Mouse (Mus musculus) left cerebral cortex, adult 8-10 months (tissue): ENCODE results near the gene Rhebl1. TPM values are rescaled to one million over a fixed set of nuclear protein-coding genes. Genes with fewer than 3 reads are reported as not detected.
"Not testable (repeated sequence)": the region's sequence is repeated elsewhere in the genome, so short reads cannot be mapped to it uniquely, and the experiment has no call there.

Experiments
- DNase-seq, 2 experiments: peaks; one replicate each; pipeline ENCODE4 v3.0.0; 2022; ENCODE audit warnings: low spot score in 2 of 2
- total RNA-seq, 4 experiments: library from RNA; stranded (reverse); gene quantifications; 2 replicates each; pipeline ENCODE4 v1.2.4; 2022

Gene Rhebl1
- total RNA-seq, result 10 to 100 TPM in 2 of 4 experiments, 1 to 10 TPM in 2; 8.4 to 10.9 (median 10.2) TPM

- peak in 1 of 2 experiments; percentile 40 for DNase-seq
Observed at GRCm38 (mm10) chr15:98893940-98894745, at the start of gene Rhebl1. Gene Rhebl1 (minus strand): TSS chr15:98894540.

GRCm38 (mm10) chr15:98943133-98943532 lies 48.8 kb upstream of the Rhebl1 start:
- no peak for DNase-seq

- no peak for DNase-seq
Observed at GRCm38 (mm10) chr15:98942081-98942480, 47.7 kb upstream of the Rhebl1 start.

GRCm38 (mm10) chr15:98941539-98941938 lies 47.2 kb upstream of the Rhebl1 start:
- DNase-seq, result no peak

GRCm38 (mm10) chr15:98940816-98941215 lies 46.5 kb upstream of the Rhebl1 start:
- no peak for DNase-seq

- peak; percentile 84 to 95 for DNase-seq
Observed at GRCm38 (mm10) chr15:98934217-98934839, 40.0 kb upstream of the Rhebl1 start, which contains the start of gene Tuba1b. Gene Tuba1b (minus strand): TSS chr15:98934565.

GRCm38 (mm10) chr15:98933833-98934216 lies 39.5 kb upstream of the Rhebl1 start:
- peak; percentile 84 to 94 for DNase-seq

- DNase-seq, result not testable (repeated sequence)
Observed at GRCm38 (mm10) chr15:98933004-98933671, 38.8 kb upstream of the Rhebl1 start.

- DNase-seq, result no peak
Observed at GRCm38 (mm10) chr15:98930998-98931397, 36.7 kb upstream of the Rhebl1 start.

- no peak for DNase-seq
Observed at GRCm38 (mm10) chr15:98930017-98930734, 35.8 kb upstream of the Rhebl1 start.

GRCm38 (mm10) chr15:98928598-98929240 lies 34.4 kb upstream of the Rhebl1 start:
- DNase-seq, result peak; percentile 57 to 61

GRCm38 (mm10) chr15:98927566-98927965 lies 33.2 kb upstream of the Rhebl1 start:
- no peak for DNase-seq

- no peak for DNase-seq
Observed at GRCm38 (mm10) chr15:98924682-98925081, 30.3 kb upstream of the Rhebl1 start.

GRCm38 (mm10) chr15:98923031-98923537 lies 28.7 kb upstream of the Rhebl1 start:
- no peak for DNase-seq

GRCm38 (mm10) chr15:98922581-98922980 lies 28.2 kb upstream of the Rhebl1 start:
- DNase-seq, result no peak

GRCm38 (mm10) chr15:98921510-98921909 lies 27.2 kb upstream of the Rhebl1 start:
- no peak for DNase-seq

GRCm38 (mm10) chr15:98918499-98918895 lies 24.2 kb upstream of the Rhebl1 start:
- not testable (repeated sequence) for DNase-seq

- peak; percentile 94 to 99 for DNase-seq
Observed at GRCm38 (mm10) chr15:98917538-98918498, 23.5 kb upstream of the Rhebl1 start, which contains the start of gene Lmbr1l. Gene Lmbr1l (minus strand): TSS chr15:98918231.

- no peak for DNase-seq
Observed at GRCm38 (mm10) chr15:98917091-98917490, 22.8 kb upstream of the Rhebl1 start.
